Mouse (Mus musculus) embryonic facial prominence, embryonic 11.5 days (tissue): ENCODE measurements around the gene Bach2. TPM values are rescaled to one million over a fixed set of nuclear protein-coding genes. Genes with fewer than 3 reads are reported as not detected.

Experiments
- ATAC-seq: fragments of 200-750 bp; cut with Nextera tagmentation; replicated peaks from 2 replicates; pipeline ENCODE4 v1.8.0; 2017; ENCODE audit warnings: low read depth; ENCODE audit not compliant: insufficient number of reproducible peaks, low FRiP score, low TSS enrichment
- DNase-seq: peaks from one replicate; pipeline ENCODE4 v3.0.0-alpha.2; 2015; ENCODE audit warnings: low spot score
- H3K27ac ChIP-seq: fragments of 300-500 bp; sonication (generic); replicated peaks from 2 replicates; pipeline ENCODE4 v1.5.1; 2014; ENCODE audit warnings: mild to moderate bottlenecking, low read depth, low read length, control low read depth
- H3K27me3 ChIP-seq: fragments of 300-500 bp; sonication (generic); 2 replicates; pipeline ENCODE4 v1.6.1; 2014; ENCODE audit warnings: mild to moderate bottlenecking, low read length, moderate library complexity, mixed read lengths; ENCODE audit not compliant: control insufficient read depth, insufficient read depth
- H3K36me3 ChIP-seq: fragments of 300-500 bp; sonication (generic); replicated peaks from 2 replicates; pipeline ENCODE4 v1.6.1; 2014; ENCODE audit warnings: low read depth, mild to moderate bottlenecking, low read length, moderate library complexity, mixed read lengths; ENCODE audit not compliant: control insufficient read depth, insufficient read depth
- H3K4me1 ChIP-seq: fragments of 300-500 bp; sonication (generic); 2 replicates; pipeline ENCODE4 v1.6.1; 2014; ENCODE audit warnings: low read length, mixed read lengths; ENCODE audit not compliant: control insufficient read depth, insufficient read depth
- H3K4me2 ChIP-seq: fragments of 300-500 bp; sonication (generic); 2 replicates; pipeline ENCODE4 v1.6.1; 2014; ENCODE audit warnings: low read depth, mild to moderate bottlenecking, control low read depth, low read length, moderate library complexity
- H3K4me3 ChIP-seq: fragments of 300-500 bp; sonication (generic); 2 replicates; pipeline ENCODE4 v1.5.1; 2014; ENCODE audit warnings: low read depth, low read length, control low read depth
- H3K9ac ChIP-seq: fragments of 300-500 bp; sonication (generic); replicated peaks from 2 replicates; pipeline ENCODE4 v1.6.1; 2014; ENCODE audit warnings: mild to moderate bottlenecking, control low read depth, low read length
- H3K9me3 ChIP-seq: fragments of 300-500 bp; sonication (generic); replicated peaks from 2 replicates; pipeline ENCODE4 v1.6.1; 2016; ENCODE audit warnings: mild to moderate bottlenecking, low read length, inconsistent platforms, mixed read lengths; ENCODE audit not compliant: control insufficient read depth
- WGBS: fragments of 180-500 bp; shearing (Covaris S2); extraction: QIAGEN DNeasy Blood & Tissue Kit; methylation state at CpG from one replicate; pipeline ENCODE4 v1.1.7; 2014; 5-methylcytosine and 5-hydroxymethylcytosine counted together
- polyA plus RNA-seq: library from polyadenylated mRNA; unstranded; fragments of >200 nt; fragmentation: Nextera tagmentation; extraction: Ambion mirVana; gene quantifications from 2 replicates; pipeline ENCODE4 v1.2.1, GENCODE M21; 2014

Gene Bach2
- 11.0 and 11.5 TPM in 2 replicates for polyA plus RNA-seq

- Histone ChIP-seq H3K27me3 (no peaks in the 10 kb centered on the region), H3K4me3 (peak within 1 kb of the TSS; percentile 91), H3K36me3 (no peaks in the 10 kb centered on the region), H3K4me2 (peak within 1 kb of the TSS; percentile 83), H3K4me1 (peaks cover 12% of the 10 kb centered on the region), H3K27ac (peak within 1 kb of the TSS; percentile 89), H3K9me3 (no peaks in the 10 kb centered on the region), H3K9ac (peak within 1 kb of the TSS; percentile 88)
- peak; percentile 78 for ATAC-seq
- WGBS: under 1% methylated on average over 59 of the region's 69 CpGs
- peak; percentile 96 for DNase-seq
These were observed at the start of gene Bach2 for GRCm38 (mm10) chr4:32238366-32238854. Gene Bach2, plus strand, starts transcription at chr4:32238804.

GRCm38 (mm10) chr4:32189416-32190036 is 49.1 kb upstream of the Bach2 start:
- Histone ChIP-seq H3K4me2 (no peak overlapping the region), H3K9me3 (no peaks in the 10 kb centered on the region), H3K36me3 (no peaks in the 10 kb centered on the region), H3K27ac (no peak overlapping the region), H3K4me1 (no peaks in the 10 kb centered on the region), H3K4me3 (no peak overlapping the region), H3K27me3 (no peaks in the 10 kb centered on the region), H3K9ac (no peak overlapping the region)
- no peak for DNase-seq
- WGBS: 83% methylated on average over 4 of the region's 4 CpGs
- no peak for ATAC-seq

- Histone ChIP-seq H3K4me1 (no peaks in the 10 kb centered on the region), H3K9ac (no peak overlapping the region), H3K9me3 (no peaks in the 10 kb centered on the region), H3K4me3 (no peak overlapping the region), H3K36me3 (no peaks in the 10 kb centered on the region), H3K27ac (no peak overlapping the region), H3K27me3 (no peaks in the 10 kb centered on the region), H3K4me2 (no peak overlapping the region)
- ATAC-seq (no peak), DNase-seq (peak; percentile 59)
- WGBS: 48% methylated on average over 8 of the region's 8 CpGs
These were observed 48.1 kb upstream of the Bach2 start for GRCm38 (mm10) chr4:32190506-32190905.

GRCm38 (mm10) chr4:32195945-32196921 is 42.4 kb upstream of the Bach2 start:
- ATAC-seq: peak; percentile 86
- Histone ChIP-seq H3K4me2 (no peak overlapping the region), H3K36me3 (no peaks in the 10 kb centered on the region), H3K27me3 (no peaks in the 10 kb centered on the region), H3K4me1 (peaks cover 3% of the 10 kb centered on the region; the same call in 1 of the 2 replicates), H3K9ac (no peak overlapping the region; the same call in 1 of the 2 replicates), H3K9me3 (no peaks in the 10 kb centered on the region), H3K27ac (peak overlapping the region; percentile 61), H3K4me3 (no peak overlapping the region)
- DNase-seq: peak; percentile 71
- WGBS: 11% methylated on average over 9 of the region's 9 CpGs

- ATAC-seq: no peak
- Histone ChIP-seq H3K27me3 (no peaks in the 10 kb centered on the region), H3K9ac (no peak overlapping the region), H3K9me3 (no peaks in the 10 kb centered on the region), H3K4me3 (no peak overlapping the region), H3K36me3 (no peaks in the 10 kb centered on the region), H3K27ac (no peak overlapping the region), H3K4me2 (no peak overlapping the region), H3K4me1 (peaks cover 3% of the 10 kb centered on the region; the same call in 1 of the 2 replicates)
- no peak for DNase-seq
- WGBS: 87% methylated on average over 1 of the region's 1 CpGs
These were observed 40.6 kb upstream of the Bach2 start for GRCm38 (mm10) chr4:32198031-32198430.

GRCm38 (mm10) chr4:32198589-32198988 is 40.0 kb upstream of the Bach2 start:
- no peak overlapping the region for H3K4me2 ChIP-seq
- ATAC-seq: no peak
- no peak overlapping the region for H3K9ac ChIP-seq
- no peak overlapping the region for H3K27ac ChIP-seq
- no peak overlapping the region for H3K4me3 ChIP-seq
- H3K27me3 ChIP-seq: no peaks in the 10 kb centered on the region
- 92% methylated on average over 7 of the region's 7 CpGs for WGBS
- peaks cover 3% of the 10 kb centered on the region; the same call in 1 of the 2 replicates for H3K4me1 ChIP-seq
- no peak for DNase-seq
- no peaks in the 10 kb centered on the region for H3K36me3 ChIP-seq
- no peaks in the 10 kb centered on the region for H3K9me3 ChIP-seq

- no peaks in the 10 kb centered on the region for H3K36me3 ChIP-seq
- DNase-seq (no peak), ATAC-seq (no peak)
- no peak overlapping the region for H3K9ac ChIP-seq
- H3K4me1 ChIP-seq: peaks cover 3% of the 10 kb centered on the region; the same call in 1 of the 2 replicates
- no peaks in the 10 kb centered on the region for H3K9me3 ChIP-seq
- WGBS: 88% methylated on average over 7 of the region's 7 CpGs
- H3K4me3 ChIP-seq: no peak overlapping the region
- H3K27ac ChIP-seq: no peak overlapping the region
- no peaks in the 10 kb centered on the region for H3K27me3 ChIP-seq
- H3K4me2 ChIP-seq: no peak overlapping the region
These were observed 39.4 kb upstream of the Bach2 start for GRCm38 (mm10) chr4:32199156-32199555.
